ENCODE assay signal across 20 mouse cellular contexts in genomic region chr3:121458545-121459492, GRCm38 (mm10). TPM values are rescaled to one million over a fixed set of nuclear protein-coding genes. Genes with fewer than 3 reads are reported as not detected.
A peak's percentile ranks its signal among the peaks of the same experiment; 100 is the strongest.
DNase-seq lines count a peak whose midpoint lies in the region; ATAC-seq and TF ChIP-seq lines count a peak whose summit lies in the region.
"Had no signal": no experiment of that assay in that cellular context is flagged by ENCODE, and none has a peak within 500 bp of the region (broad histone marks: within the 10 kb centered on the region; RNA-seq: fewer than 3 reads in every experiment).

No protein-coding gene starts in this region.

- no peak for TF ChIP-seq EP300 in liver, postnatal 0 days (IDR thresholded peaks at IDR 0.05; ENCODE audit: low read depth)

- no peaks in the 10 kb centered on the region for H3K27me3 ChIP-seq in intestine, embryonic 15.5 days (replicated peaks)
- H3K27me3 ChIP-seq in intestine, postnatal 0 days (replicated peaks; ENCODE audit: control insufficient read depth, insufficient read depth, low read length), result no peaks in the 10 kb centered on the region
- H3K27me3 ChIP-seq in lung, embryonic 16.5 days (ENCODE audit: control insufficient read depth, insufficient read depth, low read depth, low read length), result no peaks in the 10 kb centered on the region
- H3K27me3 ChIP-seq in liver, postnatal 0 days (ENCODE audit: insufficient read depth, low read length), result no peaks in the 10 kb centered on the region
- H3K27me3 ChIP-seq: hindbrain, embryonic 15.5 days; neural tube, embryonic 13.5 days had no signal

- H3K27ac ChIP-seq in intestine, embryonic 15.5 days, result no peak overlapping the region
- H3K27ac ChIP-seq in intestine, postnatal 0 days (ENCODE audit: low read depth, low read length), result no peak overlapping the region
- H3K27ac ChIP-seq in lung, embryonic 16.5 days (ENCODE audit: low read length), result peak overlapping the region; percentile 16; the same call in 1 of the 2 replicates
- H3K27ac ChIP-seq in liver, postnatal 0 days (ENCODE audit: low read depth), result no peak overlapping the region
- H3K27ac ChIP-seq: hindbrain, embryonic 15.5 days; neural tube, embryonic 13.5 days had no signal

- H3K9me3 ChIP-seq in intestine, embryonic 15.5 days, result no peaks in the 10 kb centered on the region
- H3K9me3 ChIP-seq in intestine, postnatal 0 days (ENCODE audit: control insufficient read depth), result no peaks in the 10 kb centered on the region
- H3K9me3 ChIP-seq in lung, embryonic 16.5 days (ENCODE audit: control insufficient read depth, low read length), result no peaks in the 10 kb centered on the region
- H3K9me3 ChIP-seq in liver, postnatal 0 days (ENCODE audit: low read length), result no peaks in the 10 kb centered on the region
- H3K9me3 ChIP-seq: hindbrain, embryonic 15.5 days; neural tube, embryonic 13.5 days had no signal

- no peak overlapping the region for H3K4me3 ChIP-seq in intestine, embryonic 15.5 days (replicated peaks)
- no peak overlapping the region for H3K4me3 ChIP-seq in intestine, postnatal 0 days (ENCODE audit: low read depth, low read length)
- H3K4me3 ChIP-seq in lung, embryonic 16.5 days (ENCODE audit: low read length), result no peak overlapping the region
- no peak overlapping the region for H3K4me3 ChIP-seq in liver, postnatal 0 days (ENCODE audit: low read depth, low read length)
- H3K4me3 ChIP-seq: hindbrain, embryonic 15.5 days; neural tube, embryonic 13.5 days had no signal

- peaks cover 16% of the 10 kb centered on the region for H3K36me3 ChIP-seq in intestine, embryonic 15.5 days
- H3K36me3 ChIP-seq in intestine, postnatal 0 days (ENCODE audit: control insufficient read depth, insufficient read depth), result peaks cover 15% of the 10 kb centered on the region; the same call in 1 of the 2 replicates
- H3K36me3 ChIP-seq in lung, embryonic 16.5 days (ENCODE audit: control insufficient read depth, insufficient read depth, low read length), result peaks cover 32% of the 10 kb centered on the region
- peaks cover 34% of the 10 kb centered on the region for H3K36me3 ChIP-seq in liver, postnatal 0 days (replicated peaks; ENCODE audit: insufficient read depth, low read length)

- TF ChIP-seq CTCF in intestine, postnatal 0 days (IDR thresholded peaks at IDR 0.05; ENCODE audit: low read depth), result no peak
- no peak for TF ChIP-seq CTCF in liver, postnatal 0 days (IDR thresholded peaks at IDR 0.05; ENCODE audit: low read depth)

- H3K9ac ChIP-seq in intestine, embryonic 15.5 days, result no peak overlapping the region
- no peak overlapping the region for H3K9ac ChIP-seq in intestine, postnatal 0 days (ENCODE audit: low read depth, low read length)
- H3K9ac ChIP-seq in lung, embryonic 16.5 days (ENCODE audit: low read length), result no peak overlapping the region
- H3K9ac ChIP-seq in liver, postnatal 0 days (replicated peaks), result no peak overlapping the region
- H3K9ac ChIP-seq: hindbrain, embryonic 15.5 days; neural tube, embryonic 13.5 days had no signal

- ATAC-seq in intestine, embryonic 15.5 days, result 0 out of 2 replicates have a peak, but pooled peaks have one; percentile 16
- ATAC-seq in intestine, postnatal 0 days, result no peak
- ATAC-seq in lung, embryonic 16.5 days (ENCODE audit: low read depth), result no peak
- peak; percentile 29; the same call in 1 of the 2 replicates for ATAC-seq in liver, postnatal 0 days
- ATAC-seq: activated CD4-positive, CD25-positive, alpha-beta regulatory T cell, adult 4 months; midbrain, embryonic 16.5 days had no signal

- no peak for DNase-seq in lung, adult 18-20 months
- DNase-seq in liver, postnatal 0 days, result no peak
- no peak for DNase-seq in retina, embryonic 14.5 days (ENCODE audit: low spot score)
- no peak for DNase-seq in cerebellum, postnatal 14 days
- DNase-seq in ovary, adult 18-20 months (ENCODE audit: low spot score), result no peak
- DNase-seq: adrenal gland, postnatal 25 days; cerebellum, postnatal 10 days; gastrocnemius, postnatal 14 days; kidney, adult 8-10 months; layer of hippocampus, postnatal 36 days; left cerebral cortex, postnatal 4 days; right cerebral cortex, postnatal 4 days; thymus, postnatal 14 days had no signal

- no peaks in the 10 kb centered on the region for H3K4me1 ChIP-seq in intestine, embryonic 15.5 days (replicated peaks)
- H3K4me1 ChIP-seq in intestine, postnatal 0 days (replicated peaks; ENCODE audit: control insufficient read depth, insufficient read depth, low read length), result no peaks in the 10 kb centered on the region
- H3K4me1 ChIP-seq in lung, embryonic 16.5 days (replicated peaks; ENCODE audit: control insufficient read depth, insufficient read depth, low read length), result no peaks in the 10 kb centered on the region
- peaks cover 5% of the 10 kb centered on the region; the same call in 1 of the 2 replicates for H3K4me1 ChIP-seq in liver, postnatal 0 days (ENCODE audit: insufficient read depth)
- H3K4me1 ChIP-seq: hindbrain, embryonic 15.5 days had no signal

- 58% methylated on average over 14 of the region's 14 CpGs for whole genome bisulfite sequencing in intestine, embryonic 15.5 days
- 63% methylated on average over 14 of the region's 14 CpGs for WGBS in intestine, postnatal 0 days
- 51% methylated on average over 14 of the region's 14 CpGs for WGBS in lung, embryonic 16.5 days
- WGBS in liver, postnatal 0 days (ENCODE audit: insufficient replicate concordance), result 50% methylated on average over 14 of the region's 14 CpGs

- H3K4me2 ChIP-seq in intestine, embryonic 15.5 days (replicated peaks), result no peak overlapping the region
- no peak overlapping the region for H3K4me2 ChIP-seq in intestine, postnatal 0 days (replicated peaks; ENCODE audit: low read depth)
- no peak overlapping the region for H3K4me2 ChIP-seq in lung, embryonic 16.5 days (ENCODE audit: low read depth, low read length)
- H3K4me2 ChIP-seq in liver, postnatal 0 days (ENCODE audit: low read depth, low read length), result no peak overlapping the region
- H3K4me2 ChIP-seq: hindbrain, embryonic 15.5 days; neural tube, embryonic 13.5 days had no signal

RNA-seq across cellular contexts. Expression of gene Cnn3, which starts 32.5 kb away (rescaled TPM):
- polyA plus RNA-seq in intestine, embryonic 15.5 days (2015; fragmentation: Nextera tagmentation; extraction: Ambion mirVana), result 414 and 470 TPM in 2 replicates
- 132 and 135 TPM in 2 replicates for polyA plus RNA-seq in intestine, postnatal 0 days (2015; fragmentation: Nextera tagmentation; extraction: Ambion mirVana)
- polyA plus RNA-seq in lung, embryonic 16.5 days (2015; fragmentation: Nextera tagmentation; extraction: Ambion mirVana), result 522 and 562 TPM in 2 replicates
- 128 and 143 TPM in 2 replicates for polyA plus RNA-seq in liver, postnatal 0 days (2015; fragmentation: Nextera tagmentation; extraction: Ambion mirVana)

Comparison
In these comparisons a context has a peak if more than half of its experiments do, and no peak if none do; other contexts are left out.
1. ATAC-seq: peak in intestine, embryonic 15.5 days (single experiment) and liver, postnatal 0 days (single experiment); none in intestine, postnatal 0 days (single experiment) and lung, embryonic 16.5 days (single experiment).